Mouse (Mus musculus) c-Kit-positive CD71-negative TER-119-negative erythroid progenitor cells, embryonic 14.5 days (primary cell): ENCODE data around the gene Usp19.

Source experiments
- DNase-seq: peaks from one replicate; pipeline ENCODE4 v3.0.0-alpha.2; 2013; ENCODE audit warnings: low read depth

Usp19 gene

GRCm38 (mm10) chr9:108469430-108469829 is 21.0 kb upstream of the Usp19 start:
- no peak for DNase-seq

DNA sequence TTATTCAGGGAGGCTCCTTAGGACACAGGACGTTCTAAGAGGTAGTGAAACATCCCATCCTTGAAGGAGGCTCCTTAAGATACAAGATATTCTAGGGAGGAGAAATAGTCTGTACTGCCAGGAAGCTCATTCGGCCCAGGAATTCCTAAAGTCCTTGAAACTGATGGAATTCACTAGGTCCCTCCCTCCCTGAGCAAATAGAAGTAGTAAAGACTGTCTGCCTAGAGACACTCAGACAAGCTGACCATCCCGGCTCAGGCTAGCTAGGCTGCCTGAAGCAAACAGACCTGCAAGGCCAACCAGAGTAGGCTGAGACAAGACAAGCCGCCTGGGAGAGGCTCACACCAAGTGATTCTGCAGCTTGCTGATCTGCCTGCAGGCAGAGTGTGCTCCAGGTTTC is 20.6 kb upstream of the Usp19 start:
- no peak for DNase-seq

- no peak for DNase-seq
Observed at GRCm38 (mm10) chr9:108474528-108474927, 15.9 kb upstream of the Usp19 start.

DNA sequence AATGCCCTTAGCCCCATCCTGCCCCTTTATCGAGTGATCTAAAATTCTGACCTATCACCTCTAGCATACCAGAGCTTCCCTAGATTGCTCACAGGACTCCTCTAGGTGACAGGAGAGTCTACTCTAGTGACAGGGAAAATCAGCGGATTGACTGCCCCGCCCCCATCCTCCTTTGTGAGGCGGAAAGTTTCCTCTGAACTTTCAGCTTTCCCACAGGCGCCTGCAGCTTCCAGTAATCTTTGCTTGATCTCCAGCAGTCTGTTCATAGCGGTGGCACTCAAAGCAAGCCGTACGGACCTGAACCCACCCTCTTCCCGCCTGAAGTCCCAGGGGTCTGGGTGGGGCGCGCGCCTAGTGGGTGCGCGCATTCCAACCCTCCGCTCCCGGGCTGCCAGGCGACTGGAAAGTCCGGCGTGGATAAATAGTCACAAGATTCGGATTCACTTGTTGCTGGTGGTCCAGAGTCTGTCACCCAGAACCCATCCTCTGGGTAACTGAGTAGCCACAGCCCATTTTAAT is 11.7 kb upstream of the Usp19 start:
- DNase-seq: no peak

DNA sequence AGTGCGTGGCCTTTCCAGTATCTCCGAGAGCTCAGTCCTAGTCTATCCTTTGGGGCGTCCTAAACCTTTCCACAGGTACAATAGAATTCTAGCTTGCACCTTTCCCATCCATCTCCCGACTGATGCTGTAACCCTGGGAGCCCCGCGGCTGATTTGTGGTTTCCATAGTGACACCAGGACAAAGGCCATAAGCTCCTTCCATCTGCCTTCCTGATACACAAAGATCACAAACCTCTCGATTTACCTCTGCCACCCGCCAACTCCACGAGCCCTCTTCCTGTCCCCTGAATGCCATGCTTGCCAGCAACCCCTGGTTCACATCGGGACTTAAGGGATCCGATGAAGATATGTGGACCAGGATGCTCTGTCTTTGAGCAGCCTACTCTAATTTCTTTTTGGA is 11.2 kb upstream of the Usp19 start:
- no peak for DNase-seq

GRCm38 (mm10) chr9:108479721-108480351 is 10.6 kb upstream of the Usp19 start, which contains the start of gene Lamb2:
TSS of gene Lamb2 (plus strand) at chr9:108479736.
- DNase-seq: no peak

DNA sequence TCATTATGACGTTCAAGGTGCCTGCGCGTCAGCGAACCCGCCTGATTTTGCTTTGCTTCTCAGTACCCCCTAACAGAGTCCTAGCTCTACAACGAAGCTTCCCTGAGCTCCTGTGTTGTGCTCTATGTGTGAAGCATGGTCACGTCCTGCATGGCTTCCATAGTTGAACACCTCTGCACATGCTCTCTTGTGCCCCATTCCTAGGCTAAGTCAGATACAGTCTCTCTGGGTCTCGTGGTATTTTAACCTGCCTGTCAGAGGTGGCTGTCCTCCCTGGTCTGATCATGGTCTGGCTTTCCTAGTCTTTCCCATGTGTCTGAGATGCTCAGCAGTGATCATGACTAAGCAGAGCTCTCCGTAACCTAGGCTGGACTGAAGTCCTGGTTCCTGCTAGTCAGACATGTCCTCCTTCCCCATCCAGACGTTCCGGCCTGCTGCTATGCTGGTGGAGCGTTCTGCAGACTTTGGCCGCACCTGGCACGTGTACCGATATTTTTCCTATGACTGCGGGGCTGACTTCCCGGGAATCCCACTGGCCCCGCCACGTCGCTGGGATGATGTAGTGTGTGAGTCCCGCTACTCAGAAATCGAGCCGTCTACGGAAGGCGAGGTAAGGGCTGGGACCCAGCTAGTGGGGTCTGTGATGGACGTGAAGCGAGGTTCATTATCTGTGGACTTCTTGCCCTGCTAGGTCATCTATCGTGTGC is 9.4 kb upstream of the Usp19 start:
- no peak for DNase-seq

- no peak for DNase-seq
Observed at GRCm38 (mm10) chr9:108481520-108482210, 8.7 kb upstream of the Usp19 start.

GRCm38 (mm10) chr9:108483051-108483790 is 7.2 kb upstream of the Usp19 start:
- no peak for DNase-seq

DNA sequence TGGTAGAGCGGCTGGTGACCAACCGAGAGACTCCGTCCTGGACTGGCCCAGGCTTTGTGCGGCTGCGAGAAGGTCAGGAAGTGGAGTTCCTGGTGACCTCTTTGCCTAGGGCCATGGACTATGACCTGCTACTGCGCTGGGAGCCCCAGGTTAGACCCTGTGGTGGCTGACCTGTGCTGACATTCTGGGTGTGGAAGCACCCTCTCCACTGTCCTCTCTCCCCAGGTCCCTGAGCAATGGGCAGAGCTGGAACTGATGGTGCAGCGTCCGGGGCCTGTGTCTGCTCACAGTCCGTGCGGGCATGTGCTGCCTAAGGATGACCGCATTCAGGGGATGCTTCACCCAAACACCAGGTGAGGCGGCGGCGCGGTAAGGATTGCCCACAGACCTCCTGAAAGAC is 6.4 kb upstream of the Usp19 start:
- no peak for DNase-seq

- DNase-seq: no peak
Observed at GRCm38 (mm10) chr9:108485301-108485875, 5.0 kb upstream of the Usp19 start.

- DNase-seq: no peak
Observed at GRCm38 (mm10) chr9:108486973-108487530, 3.4 kb upstream of the Usp19 start.

DNA sequence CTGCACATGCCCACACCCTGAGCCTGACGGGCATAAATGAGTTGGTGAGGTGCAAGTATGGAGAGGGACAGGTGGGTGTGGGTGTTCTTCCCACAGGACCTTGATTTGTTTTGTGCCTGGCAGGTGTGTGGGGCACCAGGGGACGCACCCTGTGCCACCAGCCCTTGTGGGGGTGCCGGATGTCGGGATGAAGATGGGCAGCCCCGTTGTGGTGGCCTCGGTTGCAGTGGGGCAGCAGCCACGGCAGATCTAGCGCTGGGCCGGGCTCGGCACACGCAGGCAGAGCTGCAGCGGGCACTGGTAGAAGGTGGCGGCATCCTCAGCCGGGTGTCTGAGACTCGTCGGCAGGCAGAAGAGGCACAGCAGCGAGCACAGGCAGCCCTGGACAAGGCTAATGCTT is 2.0 kb upstream of the Usp19 start:
- no peak for DNase-seq

- no peak for DNase-seq
Observed at GRCm38 (mm10) chr9:108489215-108489614, 1.2 kb upstream of the Usp19 start.

DNA sequence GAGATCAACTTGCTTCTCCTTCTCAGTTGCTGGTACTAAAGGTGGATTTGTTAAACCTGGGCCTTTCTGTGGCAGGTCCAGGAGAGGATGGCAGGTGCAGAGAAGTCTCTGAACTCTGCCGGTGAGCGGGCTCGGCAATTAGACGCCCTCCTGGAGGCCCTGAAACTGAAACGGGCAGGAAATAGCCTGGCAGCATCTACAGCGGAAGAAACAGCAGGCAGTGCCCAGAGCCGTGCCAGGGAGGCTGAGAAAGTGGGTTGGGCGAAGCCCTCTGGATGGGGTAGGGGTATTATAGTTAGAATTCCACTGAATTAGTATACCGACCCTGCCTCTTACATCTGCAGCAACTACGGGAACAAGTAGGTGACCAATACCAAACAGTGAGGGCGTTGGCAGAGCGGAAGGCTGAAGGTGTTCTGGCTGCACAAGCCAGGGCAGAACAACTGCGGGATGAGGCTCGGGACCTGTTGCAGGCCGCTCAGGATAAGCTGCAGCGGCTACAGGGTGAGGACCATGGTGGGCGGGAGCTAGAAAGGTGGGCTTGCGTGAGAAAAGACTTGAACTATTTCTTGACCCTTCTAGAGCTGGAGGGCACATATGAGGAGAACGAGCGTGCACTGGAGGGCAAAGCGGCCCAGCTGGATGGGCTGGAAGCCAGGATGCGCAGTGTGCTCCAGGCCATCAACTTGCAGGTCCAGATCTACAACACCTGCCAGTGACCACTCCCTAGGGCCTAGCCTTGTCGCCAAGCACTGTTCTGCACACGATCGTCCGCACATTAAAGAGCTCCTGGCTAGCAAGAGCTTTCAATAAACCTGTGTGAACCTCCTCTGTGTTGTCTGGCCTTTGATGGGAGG is 472 bp upstream of the Usp19 start:
- DNase-seq: no peak

- DNase-seq: no peak
Observed at GRCm38 (mm10) chr9:108491286-108491580, 831 bp downstream of the Usp19 start.

DNA sequence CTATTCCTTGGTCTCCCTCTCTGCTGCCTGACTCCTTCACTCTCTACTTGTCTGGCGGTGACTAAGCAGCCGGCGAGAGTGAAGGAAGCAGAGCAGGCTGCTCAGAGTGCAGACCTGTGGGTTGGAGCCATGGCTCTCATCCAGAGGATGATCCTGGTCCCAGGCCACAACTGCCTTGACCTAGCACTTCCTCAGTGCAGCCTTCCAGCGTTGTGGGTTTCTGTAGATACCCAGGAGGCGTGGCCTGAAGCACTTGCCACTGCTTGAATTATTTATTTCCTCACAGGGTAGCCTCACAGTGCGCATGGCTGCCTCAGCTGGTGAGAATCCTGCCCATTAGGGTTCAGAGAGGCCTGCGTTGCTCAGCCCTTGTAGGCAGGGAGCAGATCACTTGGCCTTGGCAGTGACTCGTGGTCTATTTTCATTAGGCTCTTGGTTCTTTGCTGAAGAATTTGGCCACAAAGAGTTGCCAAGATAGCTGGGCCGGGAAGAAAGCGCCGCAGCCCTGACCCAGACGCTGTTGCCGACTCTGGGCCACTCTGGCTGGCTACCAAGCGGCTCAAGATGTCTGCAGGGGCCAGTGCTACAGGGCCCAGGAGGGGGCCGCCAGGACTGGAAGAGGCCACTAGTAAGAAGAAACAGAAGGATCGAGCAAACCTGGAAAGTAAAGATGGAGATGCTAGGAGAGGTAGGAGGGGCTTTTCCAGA is 1.8 kb downstream of the Usp19 start:
- no peak for DNase-seq

DNA sequence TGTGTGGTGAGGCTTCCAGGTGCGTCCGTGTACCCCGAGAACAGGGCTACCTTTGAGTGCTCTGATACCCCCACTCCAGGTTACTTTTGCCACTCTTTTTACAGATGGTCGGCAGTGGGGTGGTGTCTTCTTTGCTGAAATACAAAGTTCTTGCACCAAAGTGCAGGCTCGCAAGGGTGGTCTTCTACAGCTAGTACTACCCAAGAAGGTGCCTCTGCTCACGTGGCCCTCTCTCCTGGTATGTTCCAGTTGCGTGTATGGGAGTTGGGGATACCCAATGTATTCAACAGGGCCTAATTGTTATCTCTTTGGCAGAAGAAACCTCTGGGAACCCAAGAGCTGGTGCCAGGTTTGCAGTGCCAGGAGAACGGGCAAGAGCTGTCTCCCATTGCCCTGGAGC is 2.8 kb downstream of the Usp19 start:
- DNase-seq: no peak

DNA sequence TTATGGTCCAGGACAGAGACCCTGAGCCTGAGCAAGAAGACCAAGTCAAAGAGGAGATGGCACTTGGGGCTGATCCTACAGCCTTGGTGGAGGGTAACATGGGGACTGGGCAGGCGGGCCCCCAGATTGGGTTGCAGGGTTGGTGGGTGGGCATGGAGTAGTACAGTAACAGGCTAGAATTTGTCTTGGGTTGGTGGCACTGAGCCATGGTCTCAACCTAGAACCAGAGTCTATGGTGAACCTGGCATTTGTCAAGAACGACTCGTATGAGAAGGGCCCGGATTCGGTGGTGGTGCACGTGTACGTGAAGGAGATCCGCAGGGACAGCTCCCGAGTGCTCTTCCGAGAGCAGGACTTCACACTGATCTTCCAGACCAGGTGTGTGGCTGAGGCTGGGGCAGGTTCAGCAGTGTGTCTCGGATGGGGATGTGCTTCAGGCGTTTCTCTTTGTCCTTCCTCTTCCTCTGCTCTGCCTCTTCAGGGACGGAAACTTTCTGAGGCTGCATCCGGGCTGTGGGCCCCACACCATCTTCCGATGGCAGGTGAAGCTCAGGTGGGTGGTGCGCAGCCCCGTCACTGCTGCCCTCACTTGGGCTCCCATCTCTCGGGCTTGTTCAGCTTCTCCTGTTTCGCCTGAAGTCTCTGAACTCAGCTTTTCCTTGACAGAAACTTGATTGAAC is 3.9 kb downstream of the Usp19 start:
- DNase-seq: no peak

GRCm38 (mm10) chr9:108494905-108495304 is 4.5 kb downstream of the Usp19 start:
- DNase-seq: no peak
